Mouse (Mus musculus) duodenum, adult 2 months (tissue): ENCODE data around the gene Fpr-rs3. TPM values are rescaled to one million over a fixed set of nuclear protein-coding genes. Genes with fewer than 3 reads are reported as not detected.

Source experiments
- polyA plus RNA-seq: library from polyadenylated mRNA; depleted of rRNA; stranded (reverse); fragments of >200 nt; gene quantifications from 2 replicates; pipeline ENCODE4 v1.2.3, GENCODE M21; 2012; ENCODE audit warnings: low replicate concordance; rRNA removed

The Fpr-rs3 gene
- not detected in 2 replicates for polyA plus RNA-seq

GRCm38 (mm10) chr17:20624777-20625176 lies at the start of gene Fpr-rs3:
Fpr-rs3 (minus strand) TSS chr17:20624877.

GRCm38 (mm10) chr17:20596323-20596722 lies 28.4 kb downstream of the Fpr-rs3 start, which contains the start of gene Vmn2r110:
Vmn2r110 (minus strand) TSS chr17:20596423.

Other genes starting within 250 kb of the Fpr-rs3 start
- not detected in 2 replicates for gene Vmn1r224, start 210.7 kb downstream of the Fpr-rs3 start, polyA plus RNA-seq
- not detected in 2 replicates for gene Vmn2r108, start 143.5 kb downstream of the Fpr-rs3 start, polyA plus RNA-seq
- not detected in 2 replicates for gene Vmn1r225, start 126.7 kb downstream of the Fpr-rs3 start, polyA plus RNA-seq
- gene Vmn2r109, start 60.1 kb downstream of the Fpr-rs3 start, polyA plus RNA-seq: not detected in 2 replicates
- not detected in 2 replicates for gene Vmn2r110, start 28.5 kb downstream of the Fpr-rs3 start, polyA plus RNA-seq
- not detected in 2 replicates for gene Vmn1r226, start 58.0 kb upstream of the Fpr-rs3 start, polyA plus RNA-seq
- gene Vmn1r227, start 105.0 kb upstream of the Fpr-rs3 start, polyA plus RNA-seq: not detected in 2 replicates
- gene Vmn1r228, start 161.3 kb upstream of the Fpr-rs3 start, polyA plus RNA-seq: not detected in 2 replicates
- not detected in 2 replicates for gene Vmn1r229, start 186.7 kb upstream of the Fpr-rs3 start, polyA plus RNA-seq
- gene Vmn1r230, start 215.6 kb upstream of the Fpr-rs3 start, polyA plus RNA-seq: not detected in 2 replicates